Mouse (Mus musculus) testis, postnatal 14 days (tissue): ENCODE results near the gene Styxl1.

Experiments
- DNase-seq: peaks from one replicate; pipeline ENCODE4 v3.0.0; 2021; ENCODE audit warnings: low spot score

Gene Styxl1

GRCm38 (mm10) chr5:135725991-135726390 is 52.2 kb downstream of the Styxl1 start:
- DNase-seq, result no peak

GRCm38 (mm10) chr5:135725391-135725841 is 52.8 kb downstream of the Styxl1 start:
- DNase-seq, result no peak

GRCm38 (mm10) chr5:135724536-135725322 is 53.5 kb downstream of the Styxl1 start:
- DNase-seq, result no peak

DNA sequence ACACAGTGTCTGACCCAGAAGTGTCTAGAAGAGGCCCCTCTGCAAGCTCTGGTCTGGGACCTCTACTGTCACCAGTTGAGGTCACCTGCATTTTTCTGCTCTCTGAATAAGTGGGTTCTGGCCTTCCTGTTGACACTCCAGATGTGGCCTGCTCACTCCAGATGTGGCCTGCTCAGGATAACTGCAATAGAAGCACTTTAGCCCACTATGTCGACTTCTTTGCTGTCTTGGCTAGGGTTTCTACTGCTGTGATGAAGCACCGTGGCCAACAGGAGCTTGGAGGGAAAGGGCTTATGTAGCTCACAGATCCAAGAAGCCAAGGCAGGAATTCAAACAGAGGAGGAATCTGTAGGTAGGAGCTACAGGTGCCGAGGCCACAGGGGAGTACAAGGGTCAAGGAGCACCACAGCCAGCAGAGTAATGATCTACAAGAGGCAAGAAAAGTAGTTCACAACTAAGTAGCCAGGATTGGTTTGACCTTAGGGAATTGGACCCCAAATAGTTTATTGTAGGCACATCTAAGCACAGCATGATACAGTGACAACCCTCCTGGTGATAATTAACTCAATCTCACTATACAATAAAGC is 54.9 kb downstream of the Styxl1 start:
- no peak for DNase-seq

- no peak for DNase-seq
Observed at GRCm38 (mm10) chr5:135722121-135722520, 56.1 kb downstream of the Styxl1 start.

- no peak for DNase-seq
Observed at GRCm38 (mm10) chr5:135721076-135721475, 57.1 kb downstream of the Styxl1 start.

GRCm38 (mm10) chr5:135720121-135720520 is 58.1 kb downstream of the Styxl1 start:
- no peak for DNase-seq

GRCm38 (mm10) chr5:135719586-135720120 is 58.5 kb downstream of the Styxl1 start:
- no peak for DNase-seq

DNA sequence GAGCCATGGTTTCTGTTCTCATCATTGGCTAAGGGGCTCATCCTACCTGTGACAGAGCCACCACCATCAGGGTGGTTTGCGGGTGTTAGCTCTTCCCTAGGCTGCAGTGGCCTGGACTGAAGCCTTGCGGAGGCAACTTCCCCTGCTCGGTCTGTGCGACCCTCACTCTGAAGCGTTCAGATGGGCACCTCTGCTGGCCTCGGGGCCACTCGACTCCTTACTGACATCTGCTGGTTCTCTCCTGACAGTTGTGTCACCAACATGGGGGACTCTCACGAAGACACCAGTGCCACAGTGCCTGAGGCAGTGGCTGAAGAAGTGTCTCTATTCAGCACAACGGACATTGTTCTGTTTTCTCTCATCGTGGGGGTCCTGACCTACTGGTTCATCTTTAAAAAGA is 62.6 kb downstream of the Styxl1 start:
- DNase-seq, result no peak

DNA sequence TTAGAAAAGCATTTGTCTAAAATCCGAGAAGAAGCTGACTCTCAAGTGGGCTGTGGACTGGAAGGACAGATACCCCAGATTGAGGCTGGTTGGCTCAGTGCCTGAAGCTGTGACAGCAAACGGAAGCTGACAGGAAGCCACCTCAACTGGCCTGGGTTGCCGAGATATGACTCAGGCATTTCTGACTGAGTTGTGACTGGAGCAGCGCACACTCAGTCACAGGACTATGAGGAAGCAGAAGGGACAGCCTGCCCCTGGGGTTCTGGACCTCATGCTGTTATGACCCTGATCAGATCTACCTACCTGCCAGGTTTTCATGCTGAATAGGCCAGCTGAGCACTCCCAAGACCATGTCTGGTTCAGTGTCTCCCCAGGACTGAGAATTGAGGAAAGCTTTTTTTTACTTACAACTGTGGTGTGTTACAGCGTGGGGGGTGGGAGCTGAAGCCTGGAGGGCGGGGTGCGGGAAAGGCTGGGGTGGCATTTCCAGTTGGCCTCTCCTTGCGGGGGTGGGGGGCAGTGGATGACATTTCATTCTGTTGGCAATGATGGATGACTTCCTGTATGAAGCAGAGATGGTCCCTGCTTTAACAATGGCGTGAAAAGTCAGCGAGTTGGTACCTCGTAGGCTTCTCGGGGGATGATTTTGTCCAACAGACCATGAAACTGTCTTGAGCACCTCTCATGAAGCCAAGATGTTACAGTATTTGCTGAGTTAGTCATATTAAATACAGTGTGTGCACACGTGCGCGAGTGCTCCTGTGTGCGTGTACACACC is 64.6 kb downstream of the Styxl1 start:
- no peak for DNase-seq

GRCm38 (mm10) chr5:135712803-135713202 is 65.4 kb downstream of the Styxl1 start:
- no peak for DNase-seq

- no peak for DNase-seq
Observed at GRCm38 (mm10) chr5:135711582-135712355, 66.4 kb downstream of the Styxl1 start.

DNA sequence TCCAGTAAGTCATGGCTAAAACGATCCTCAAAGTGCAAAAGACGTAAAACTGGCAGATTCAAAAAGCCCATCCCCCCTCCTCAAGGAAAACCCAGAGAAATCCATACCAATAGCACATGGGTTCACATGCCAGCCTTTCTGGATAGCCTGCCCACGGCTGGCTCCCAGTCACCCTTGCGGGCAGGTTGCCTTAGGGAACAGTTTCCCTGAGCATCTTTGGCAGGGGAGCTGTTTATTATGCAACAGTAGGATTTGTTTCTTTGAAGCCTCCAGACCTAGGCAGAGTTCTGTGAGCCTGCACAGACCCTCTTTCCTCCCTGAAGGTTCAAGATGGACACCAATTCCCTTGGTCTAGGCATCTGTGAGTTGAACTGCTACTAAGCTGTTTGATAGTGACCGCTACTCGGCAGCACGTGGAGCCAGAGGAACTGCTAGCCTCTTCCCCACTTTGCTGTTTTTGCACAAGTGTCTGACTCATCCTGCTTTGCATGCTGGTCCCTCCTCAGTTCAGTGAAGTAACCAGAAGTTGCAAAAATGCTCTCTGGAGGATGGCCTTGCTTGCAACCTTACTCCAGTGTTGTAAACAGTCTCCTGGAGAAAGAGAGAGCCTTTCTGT is 67.5 kb downstream of the Styxl1 start:
- DNase-seq, result no peak

DNA sequence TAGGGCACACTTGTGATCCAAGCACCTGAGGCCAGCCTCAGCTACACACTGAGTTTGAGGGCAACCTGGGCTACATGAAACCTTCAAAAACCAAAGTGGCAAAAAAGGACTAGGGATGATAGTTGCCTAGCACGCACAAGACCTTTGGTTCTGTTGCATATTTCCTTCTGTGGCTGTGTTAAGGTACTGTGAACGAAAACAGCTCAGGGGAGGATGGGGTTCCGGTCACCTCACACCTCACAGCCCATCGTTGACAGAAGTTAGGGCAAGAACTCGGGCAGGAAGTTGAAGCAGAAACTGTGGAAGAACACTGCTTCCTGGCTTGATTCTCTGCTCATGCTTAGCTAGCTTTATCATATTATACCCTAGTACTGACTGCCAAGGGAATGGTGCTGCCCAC is 68.5 kb downstream of the Styxl1 start:
- no peak for DNase-seq

DNA sequence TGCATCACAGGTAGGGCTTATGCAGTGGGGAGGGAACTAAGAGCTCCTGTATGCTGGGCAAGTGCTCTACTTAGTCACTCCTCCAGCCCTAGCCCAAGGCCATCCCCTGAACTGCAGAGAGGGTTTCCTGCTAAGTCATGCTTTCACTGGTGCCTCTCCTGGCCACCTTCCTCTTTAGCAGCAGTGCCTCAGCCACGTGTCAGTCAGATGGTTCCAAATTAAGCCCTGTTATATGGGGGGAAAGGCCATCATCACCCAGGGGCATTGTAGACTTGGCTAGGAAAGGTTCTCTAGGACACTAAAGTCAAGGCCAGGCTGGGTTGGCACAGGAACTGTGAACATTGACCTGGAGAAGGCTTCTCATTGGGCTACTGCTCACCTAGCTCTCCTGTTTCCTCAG is 70.3 kb downstream of the Styxl1 start:
- DNase-seq, result no peak

DNA sequence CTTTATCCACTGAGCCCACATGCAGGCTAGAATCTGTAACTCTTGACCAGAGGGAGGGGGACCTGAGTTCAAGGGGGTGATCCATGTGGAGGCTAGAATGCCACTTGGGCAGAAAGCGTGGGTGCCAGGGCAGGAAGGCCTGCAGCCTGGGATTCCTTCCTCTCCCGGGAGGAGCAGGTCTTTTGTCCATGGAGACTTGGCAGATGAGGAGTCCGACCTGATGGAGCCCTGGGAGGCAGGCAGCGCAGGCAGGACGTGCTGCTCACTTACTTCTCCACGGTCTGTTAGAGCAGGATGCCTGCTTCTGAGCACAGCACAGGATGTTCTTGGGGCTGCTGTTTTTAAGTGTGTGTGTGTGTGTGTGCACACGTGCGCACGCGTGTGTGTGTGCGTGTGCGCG is 71.1 kb downstream of the Styxl1 start:
- DNase-seq, result no peak

DNA sequence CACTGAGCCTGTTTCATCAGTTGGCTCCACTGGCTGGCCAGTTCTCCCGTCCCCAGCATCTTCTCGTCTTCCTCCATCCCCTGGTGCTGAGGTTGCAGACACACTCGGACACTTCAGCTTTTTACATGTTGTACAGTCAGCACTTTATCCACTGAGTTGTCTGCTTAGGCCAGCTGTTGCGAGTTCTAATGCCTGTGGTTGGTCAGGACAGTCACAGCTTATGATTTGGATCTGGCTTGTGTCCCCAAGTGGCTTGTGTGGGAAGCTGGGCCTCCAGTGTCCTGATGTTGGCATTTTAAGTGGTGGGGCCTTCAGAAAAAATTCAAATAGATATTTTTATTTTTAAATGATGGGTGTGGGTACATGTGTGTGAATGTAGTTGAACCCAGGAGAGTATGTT is 72.8 kb downstream of the Styxl1 start:
- DNase-seq, result no peak

GRCm38 (mm10) chr5:135703431-135703830 is 74.8 kb downstream of the Styxl1 start:
- DNase-seq, result no peak

DNA sequence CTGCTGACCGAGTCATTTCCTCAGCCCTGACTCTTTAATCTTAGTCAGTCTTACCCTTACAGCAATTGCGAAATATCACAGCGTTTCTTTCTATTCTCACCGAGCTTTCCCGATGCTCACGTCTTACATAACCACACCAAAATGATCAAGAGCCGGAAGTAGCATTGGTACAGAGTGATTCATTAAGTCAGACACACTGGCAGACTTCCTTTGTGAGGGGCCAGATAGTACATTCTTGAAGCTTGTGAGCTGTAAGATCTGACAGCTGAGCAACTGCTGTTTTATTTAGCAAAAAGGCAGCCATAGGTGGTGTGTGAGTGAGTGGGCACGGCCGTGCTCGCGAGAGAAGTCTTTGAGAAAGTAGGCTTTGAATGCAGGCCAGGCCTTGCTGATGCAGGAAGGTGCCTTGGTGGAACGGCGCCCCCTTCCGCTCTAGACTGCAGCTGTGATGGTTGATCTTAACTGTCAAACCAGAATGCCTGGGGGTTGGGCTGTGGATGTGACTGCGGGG is 75.4 kb downstream of the Styxl1 start:
- DNase-seq, result no peak

- no peak for DNase-seq
Observed at GRCm38 (mm10) chr5:135702190-135702589, 76.0 kb downstream of the Styxl1 start.

GRCm38 (mm10) chr5:135701601-135702000 is 76.6 kb downstream of the Styxl1 start:
- DNase-seq, result no peak
